Comparison of ENCODE assay signal across 7 mouse cellular contexts in the genomic region with DNA sequence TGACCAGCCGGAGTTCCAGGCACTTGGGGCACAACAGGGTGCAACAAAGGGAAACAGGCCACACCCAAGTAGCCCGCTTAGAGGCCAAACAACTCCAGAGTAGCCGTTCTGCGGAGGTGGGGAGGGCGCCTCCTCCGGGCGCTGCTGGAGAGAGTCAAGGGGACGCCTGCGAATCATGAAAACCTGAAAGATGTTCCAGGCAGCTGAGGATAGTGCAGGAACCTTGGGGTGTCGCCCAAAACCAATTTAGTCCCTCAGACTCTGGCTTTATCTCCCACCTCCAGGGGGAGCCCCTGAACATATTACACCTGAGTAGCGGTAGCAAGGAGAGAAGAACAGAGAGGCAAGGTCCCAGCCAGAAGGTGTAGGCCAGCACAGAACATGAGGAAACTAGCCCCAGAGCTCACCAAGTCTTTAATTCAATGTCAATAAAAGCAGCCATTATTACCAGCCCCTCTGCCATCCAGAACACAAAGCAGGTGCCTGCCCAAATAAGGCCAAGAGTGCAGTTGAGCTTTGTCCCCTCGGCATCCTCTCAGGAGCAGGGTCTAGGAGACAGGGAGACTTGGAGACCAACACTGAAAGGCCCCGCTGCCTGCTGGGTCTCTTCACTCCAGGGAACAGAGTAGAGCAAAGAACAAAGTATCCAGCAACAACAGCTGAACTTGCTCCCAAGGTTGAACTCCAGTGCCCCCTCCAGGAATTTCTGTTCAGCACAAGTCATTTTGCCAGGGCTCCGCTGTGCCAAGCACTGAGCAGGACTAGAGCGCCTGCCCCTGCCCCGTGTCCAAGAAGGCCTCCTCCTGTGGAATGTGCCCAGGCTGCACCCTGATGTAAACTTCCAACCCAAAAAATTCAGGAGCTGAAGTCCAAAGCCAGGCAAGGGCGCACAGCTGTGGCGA. TPM values are rescaled to one million over a fixed set of nuclear protein-coding genes. Genes with fewer than 3 reads are reported as not detected.
DNase-seq lines count a peak whose midpoint lies in the region; ATAC-seq and TF ChIP-seq lines count a peak whose summit lies in the region.

No protein-coding gene starts in this region.

- peak overlapping the region; percentile 51 for H3K4me3 ChIP-seq in E14TG2a.4 (replicated peaks; ENCODE audit: low read length)
- no peak overlapping the region for H3K4me3 ChIP-seq in embryonic facial prominence, embryonic 15.5 days (replicated peaks)
- H3K4me3 ChIP-seq in layer of hippocampus, adult 2 months: no peak overlapping the region
- H3K4me3 ChIP-seq in small intestine, adult 2 months (ENCODE audit: low read depth, low read length): no peak overlapping the region

- WGBS in embryonic facial prominence, embryonic 15.5 days: 8% methylated on average over 18 of the region's 18 CpGs
- 11% methylated on average over 18 of the region's 18 CpGs for WGBS in small intestine, adult 2 months

- H3K36me3 ChIP-seq in E14TG2a.4 (ENCODE audit: insufficient read depth, low read length): no peaks in the 10 kb centered on the region
- H3K36me3 ChIP-seq in embryonic facial prominence, embryonic 15.5 days: no peaks in the 10 kb centered on the region
- no peaks in the 10 kb centered on the region for H3K36me3 ChIP-seq in small intestine, adult 2 months (ENCODE audit: control insufficient read depth, insufficient read depth, low read length)

- TF ChIP-seq POLR2A in small intestine, adult 2 months (IDR thresholded peaks at IDR 0.05; ENCODE audit: low read depth, low read length): no peak

- H3K27me3 ChIP-seq in E14TG2a.4 (ENCODE audit: insufficient read depth, low read length): peaks cover 54% of the 10 kb centered on the region
- H3K27me3 ChIP-seq in embryonic facial prominence, embryonic 15.5 days: peaks cover 7% of the 10 kb centered on the region; the same call in 1 of the 2 replicates
- H3K27me3 ChIP-seq in small intestine, adult 2 months (ENCODE audit: control insufficient read depth, insufficient read depth, low read length): peaks cover 7% of the 10 kb centered on the region

- H3K4me1 ChIP-seq in E14TG2a.4 (replicated peaks; ENCODE audit: low read depth, low read length): peaks cover 49% of the 10 kb centered on the region
- peaks cover 38% of the 10 kb centered on the region for H3K4me1 ChIP-seq in embryonic facial prominence, embryonic 15.5 days
- peaks cover 10% of the 10 kb centered on the region; the same call in 1 of the 2 replicates for H3K4me1 ChIP-seq in small intestine, adult 2 months (ENCODE audit: control insufficient read depth, insufficient read depth, insufficient read length, low read length)

- no peak overlapping the region for H3K9ac ChIP-seq in embryonic facial prominence, embryonic 15.5 days

- no peak for ATAC-seq in embryonic facial prominence, embryonic 15.5 days (ENCODE audit: insufficient number of reproducible peaks, low FRiP score, low TSS enrichment, low read depth)

- DNase-seq in adrenal gland, adult (ENCODE audit: inconsistent age in 2 of 2, low spot score in 1 of 2): peak; percentile 67 to 90
- DNase-seq in heart, postnatal 4 days: peak; percentile 76
- peak; percentile 58 to 60 for DNase-seq in layer of hippocampus, adult 2 months (ENCODE audit: low spot score in 2 of 2)
- DNase-seq in lung, postnatal 36 days: peak; percentile 78

- H3K4me2 ChIP-seq in embryonic facial prominence, embryonic 15.5 days (replicated peaks): peak overlapping the region; percentile 99

- no peak overlapping the region for H3K27ac ChIP-seq in embryonic facial prominence, embryonic 15.5 days (replicated peaks)
- no peak overlapping the region for H3K27ac ChIP-seq in layer of hippocampus, adult 2 months
- H3K27ac ChIP-seq in small intestine, adult 2 months (ENCODE audit: insufficient read depth, low read depth, low read length): no peak overlapping the region

- H3K9me3 ChIP-seq in E14TG2a.4 (ENCODE audit: low read length): no peaks in the 10 kb centered on the region
- H3K9me3 ChIP-seq in embryonic facial prominence, embryonic 15.5 days (replicated peaks): no peaks in the 10 kb centered on the region

- TF ChIP-seq CTCF in E14TG2a.4 (conservative IDR thresholded peaks at IDR 0.05; ENCODE audit: low read length): peak; percentile 42
- peak; percentile 66 for TF ChIP-seq CTCF in layer of hippocampus, adult 2 months (conservative IDR thresholded peaks at IDR 0.05)
- TF ChIP-seq CTCF in small intestine, adult 2 months (IDR thresholded peaks at IDR 0.05; ENCODE audit: extremely low read depth, insufficient read length, insufficient replicate concordance, low read depth, low read length): peak; percentile 56

RNA-seq across cellular contexts. Expression of a gene that starts 0.8 kb away (rescaled TPM):
- polyA plus RNA-seq in embryonic facial prominence, embryonic 15.5 days (2015; fragmentation: Nextera tagmentation; extraction: Ambion mirVana): 25.3 and 26.2 TPM in 2 replicates
- 10 to 100 TPM; 18.1 TPM for total RNA-seq in heart, postnatal 4 days (2021)
- total RNA-seq in layer of hippocampus, adult 2 months (2021): 10 to 100 TPM; 49.2 to 54.8 TPM
- polyA plus RNA-seq in small intestine, adult 2 months (2012; rRNA removed): 3.3 and 5.9 TPM in 2 replicates
